Mouse (Mus musculus): ENCODE measurements at regions not wholly inside any gene's neighbourhood (a gene's known extent, or its start where the extent isn't known, plus 50 kb on each side); places are given as distances from the start of the nearest gene placed in this dataset.

DNA sequence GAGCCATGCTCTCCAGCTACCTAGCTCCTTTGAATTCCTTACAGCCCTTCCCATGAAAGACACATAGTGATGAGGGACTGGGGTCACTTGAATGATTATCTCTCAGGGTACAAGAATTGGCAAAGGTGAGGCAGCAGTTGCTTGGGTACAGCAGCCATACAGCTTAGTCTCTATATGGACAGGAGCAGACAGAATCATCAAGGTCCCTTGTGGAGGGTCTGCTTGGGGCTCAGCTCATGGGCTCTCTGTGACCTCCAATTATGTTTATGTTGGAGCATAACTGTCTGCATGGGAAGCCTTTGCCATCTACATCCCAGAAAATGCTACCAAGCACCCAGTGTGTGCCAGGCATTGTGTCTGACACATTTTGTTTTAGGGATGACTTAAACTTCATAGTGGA, 118.4 kb upstream of the Lhcgr start:
- DNase-seq: no peak

DNA sequence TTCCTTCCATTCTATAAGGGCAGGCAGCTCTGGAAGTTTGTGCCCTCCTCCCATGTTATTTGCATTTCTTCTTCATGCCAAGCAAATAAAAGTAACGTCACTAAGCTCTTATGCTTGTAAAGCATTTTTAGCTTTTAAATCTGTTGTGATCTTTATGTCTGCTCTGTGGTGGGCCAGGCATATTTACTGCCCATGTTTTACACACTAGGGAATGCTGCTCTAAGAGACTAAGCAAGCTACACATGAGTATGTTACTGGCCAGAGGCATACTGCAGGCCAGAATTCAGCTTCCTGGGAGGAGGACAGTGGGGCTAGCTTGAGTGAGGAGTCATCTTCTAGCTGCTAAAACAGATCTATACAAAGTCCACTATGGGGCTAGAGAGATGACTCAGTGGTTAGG, 110.0 kb upstream of the Lhcgr start:
- no peak for DNase-seq

DNA sequence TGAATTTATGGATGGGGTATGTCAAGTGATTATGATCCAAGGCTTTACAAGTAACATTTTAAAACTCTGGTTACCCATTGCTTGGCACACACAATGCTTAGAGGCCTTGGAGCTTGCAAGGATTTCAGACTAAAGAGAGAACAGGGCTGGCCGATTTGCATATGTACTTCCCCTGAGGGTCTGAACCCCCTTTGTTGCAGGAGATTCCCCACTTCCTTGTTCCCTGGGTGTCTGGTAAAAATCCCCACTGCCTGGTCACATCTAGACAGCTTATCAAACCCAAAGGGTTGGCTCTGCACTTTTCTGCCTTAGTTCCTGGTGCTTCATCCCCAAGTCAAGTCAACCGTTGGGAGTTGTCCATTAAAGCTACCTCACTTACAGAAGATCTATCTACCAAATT, 109.1 kb upstream of the Lhcgr start:
- DNase-seq: no peak

DNA sequence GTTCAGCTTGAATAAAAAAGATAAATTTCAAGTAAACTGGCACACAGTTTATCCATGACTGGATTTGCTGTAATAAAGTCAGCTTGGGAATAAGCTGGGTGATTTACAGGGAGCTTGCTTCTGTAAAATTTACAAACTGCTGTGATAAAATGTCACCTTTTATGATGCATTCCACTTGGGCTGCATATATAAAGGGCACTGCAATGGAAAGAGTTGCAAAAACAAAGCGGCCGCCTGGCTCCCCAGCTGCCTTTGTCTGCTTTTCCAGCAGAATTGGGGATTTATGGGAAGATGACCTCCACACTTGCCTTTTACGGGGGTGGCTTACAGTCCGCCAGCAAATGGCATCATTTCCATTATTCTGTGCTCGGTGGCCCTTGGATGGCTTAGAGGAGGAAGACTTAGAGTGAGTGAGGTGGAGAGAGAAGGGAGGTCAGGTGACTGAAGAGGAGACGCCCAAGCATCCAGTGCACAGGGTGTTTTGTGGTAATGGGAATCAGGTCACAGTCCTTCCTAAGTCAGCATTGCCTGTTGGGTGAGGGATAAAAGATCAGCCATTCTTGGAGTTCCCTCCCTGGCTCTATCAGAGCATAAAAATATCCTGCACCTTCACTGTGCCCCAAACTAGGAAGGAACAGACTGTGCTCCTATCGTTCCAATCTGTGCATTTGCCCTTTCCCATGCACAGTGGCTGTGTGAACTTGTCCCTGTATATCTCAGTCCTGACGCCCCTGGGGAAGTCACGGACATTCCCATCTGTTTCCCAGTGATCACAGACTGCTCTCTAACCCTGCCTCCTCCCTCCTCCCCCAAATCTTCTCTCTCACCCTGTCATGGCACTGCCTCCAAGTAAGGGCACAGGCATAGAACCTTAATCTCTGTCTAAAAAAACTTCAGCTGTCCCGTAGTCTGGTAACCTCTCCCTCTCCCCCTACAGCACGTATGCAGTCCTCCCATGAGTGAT, 107.2 kb upstream of the Lhcgr start:
- peak; percentile 14 for DNase-seq

DNA sequence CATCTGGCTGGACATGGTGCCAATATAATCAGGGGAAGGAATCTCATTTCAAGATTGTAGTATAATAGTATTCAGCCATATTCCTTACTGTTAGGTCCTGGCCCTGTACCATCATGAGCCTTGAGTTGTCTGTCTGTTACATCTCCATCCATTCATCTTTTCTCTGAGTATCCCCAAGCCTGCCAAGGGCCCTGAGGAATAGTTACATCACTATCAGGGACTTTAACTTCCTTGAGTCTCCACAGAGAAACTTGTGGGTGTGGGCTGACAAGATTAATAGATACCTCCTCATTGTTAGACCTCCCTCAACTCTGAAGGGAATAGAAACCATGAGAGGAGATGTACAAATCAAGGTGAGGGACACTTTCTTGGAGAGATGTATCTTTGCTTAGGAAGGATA, 101.7 kb upstream of the Lhcgr start:
- no peak for DNase-seq

DNA sequence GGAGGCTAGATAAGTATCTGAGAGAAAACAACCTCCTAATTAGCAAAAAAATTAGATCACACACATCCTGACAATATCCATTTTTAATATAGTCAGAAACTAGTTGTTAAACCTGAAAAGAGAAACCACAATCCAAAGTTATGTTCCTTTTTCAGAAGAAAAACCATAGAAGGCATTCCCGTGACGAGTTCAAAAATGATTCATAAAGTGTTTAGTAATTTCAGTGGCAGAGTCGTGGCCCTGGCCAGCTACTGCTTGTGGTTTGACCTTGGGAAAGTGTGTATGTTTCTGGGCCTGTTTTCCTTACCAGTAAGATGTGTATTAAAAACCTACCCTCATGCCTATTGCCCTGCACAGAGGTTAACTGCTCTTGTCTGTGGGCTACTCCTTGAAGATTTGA, 93.7 kb upstream of the Lhcgr start:
- DNase-seq: no peak

DNA sequence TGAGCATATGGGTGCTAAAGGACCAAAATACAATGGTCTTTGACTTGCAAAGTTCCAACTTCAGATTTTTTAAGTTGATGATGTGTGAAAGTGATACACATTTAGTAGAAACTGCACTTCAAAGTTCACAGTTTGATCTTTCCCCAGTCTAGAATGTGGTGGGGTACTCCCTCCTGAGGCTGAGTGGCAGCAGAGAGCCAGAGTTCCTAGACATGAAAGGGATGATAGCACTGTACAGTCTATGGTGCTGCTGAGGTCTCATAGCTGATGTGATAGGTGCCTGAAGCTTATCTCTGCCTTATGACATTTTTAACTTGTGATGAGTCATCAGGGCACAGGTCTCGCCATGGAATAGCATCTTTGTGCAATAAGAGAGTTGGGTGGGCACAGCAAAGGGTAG, 87.9 kb upstream of the Lhcgr start:
- DNase-seq: no peak

DNA sequence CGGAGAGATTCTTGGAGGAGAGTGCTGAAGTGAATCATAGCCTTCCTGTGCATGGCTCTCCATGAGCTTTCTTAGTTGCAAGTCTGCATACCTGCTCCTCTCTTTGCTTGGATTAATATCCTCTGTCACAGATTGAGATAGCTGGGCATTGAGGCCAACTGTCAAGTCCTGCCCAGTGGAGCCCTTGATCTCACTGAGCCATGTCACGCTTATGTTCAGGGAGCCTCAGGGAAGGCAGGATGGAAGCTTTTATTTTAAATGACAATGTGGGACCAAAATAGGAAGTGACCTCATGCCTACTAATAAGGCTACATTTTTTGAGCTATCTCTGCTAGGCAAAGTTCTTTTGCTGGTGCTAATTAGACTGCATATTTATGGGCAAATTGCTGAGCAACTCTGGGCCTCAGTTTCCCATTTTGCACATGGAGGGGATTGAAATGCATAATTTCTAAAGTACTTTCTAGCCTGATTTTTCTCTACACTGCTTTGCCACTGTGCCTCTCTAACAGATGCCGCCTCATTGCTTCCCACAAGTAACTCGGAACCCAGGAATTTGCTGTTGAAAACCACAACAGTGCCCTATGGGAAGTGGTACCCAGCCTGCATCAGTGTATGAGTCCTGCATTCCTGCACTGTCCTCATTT, 78.7 kb upstream of the Lhcgr start:
- no peak for DNase-seq

DNA sequence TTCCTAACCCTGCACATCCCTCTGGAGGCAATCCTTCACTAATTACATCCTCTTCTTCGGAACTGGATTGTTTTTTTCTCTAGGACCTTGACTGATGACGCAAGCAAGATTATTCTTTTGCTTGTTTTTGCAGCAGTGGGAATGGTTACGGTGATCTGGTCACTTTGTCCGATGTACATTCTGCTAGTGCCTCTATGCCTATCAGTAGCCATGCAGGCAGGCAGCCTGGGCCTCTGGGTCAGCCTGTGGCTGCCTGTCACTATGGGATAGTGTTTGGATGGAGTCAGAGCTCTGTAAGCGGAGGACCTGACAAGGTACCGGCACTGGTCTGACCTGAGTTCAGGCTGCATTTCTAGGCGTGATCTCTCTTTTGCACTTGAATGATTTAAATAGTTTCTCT, 72.8 kb upstream of the Lhcgr start:
- DNase-seq: no peak

DNA sequence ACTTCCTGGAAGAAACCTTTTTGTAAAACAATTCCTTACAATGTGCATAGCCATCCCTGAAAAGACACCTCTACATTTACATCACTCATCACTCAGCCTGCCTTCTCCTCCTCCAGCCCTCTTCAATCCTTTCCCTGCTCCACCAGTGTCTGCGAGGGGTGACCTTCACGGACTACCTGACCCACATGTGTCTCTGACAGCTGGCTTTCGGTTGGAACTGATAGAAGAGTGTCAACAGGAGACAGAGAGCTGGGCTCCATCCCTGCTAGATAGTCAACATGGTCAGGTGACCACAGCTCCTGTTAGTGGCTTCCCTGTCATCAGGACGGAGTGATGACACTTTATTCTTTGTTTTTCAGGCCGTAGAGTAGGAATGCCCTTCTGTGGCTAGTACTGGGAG, 72.4 kb upstream of the Lhcgr start:
- no peak for DNase-seq

DNA sequence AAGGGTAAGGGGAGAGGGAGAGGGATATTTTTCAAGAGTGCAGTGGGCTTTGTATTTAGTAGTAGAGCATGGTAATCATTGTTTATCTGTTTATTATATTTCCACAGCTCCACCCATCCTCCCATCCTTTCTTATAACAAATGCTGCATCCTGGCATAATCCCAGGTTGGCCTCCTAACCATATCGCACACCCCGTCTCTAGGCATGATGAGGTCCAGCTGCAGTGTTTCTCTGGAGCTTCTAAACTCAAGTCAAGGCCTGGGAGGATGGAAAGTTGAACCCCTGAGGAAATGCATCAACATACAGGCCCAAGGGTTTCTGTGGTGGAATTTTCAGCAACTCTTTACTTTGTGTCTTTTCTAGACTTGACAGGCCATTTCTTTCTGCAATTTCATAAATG, 69.3 kb upstream of the Lhcgr start:
- DNase-seq: no peak

DNA sequence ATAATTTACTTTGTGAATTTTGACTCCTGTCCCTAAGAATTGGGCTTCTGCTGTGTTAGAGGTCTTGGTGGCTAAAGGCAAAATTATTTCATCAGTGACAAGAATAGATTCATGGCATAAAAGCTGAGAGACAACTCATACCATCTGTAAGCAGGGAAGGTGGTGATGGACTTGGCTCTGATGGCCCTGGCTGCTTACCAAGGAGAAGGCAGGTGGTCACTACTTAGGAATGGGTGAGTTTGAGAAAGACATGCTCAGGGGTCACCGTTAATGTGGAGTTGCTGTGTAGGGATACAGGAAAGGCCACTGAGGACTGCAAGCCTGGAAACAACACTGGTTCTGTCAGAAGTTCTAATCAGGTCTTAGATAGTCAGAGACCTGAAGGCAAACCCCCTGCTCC, 68.8 kb upstream of the Lhcgr start:
- peak; percentile 5 for DNase-seq

DNA sequence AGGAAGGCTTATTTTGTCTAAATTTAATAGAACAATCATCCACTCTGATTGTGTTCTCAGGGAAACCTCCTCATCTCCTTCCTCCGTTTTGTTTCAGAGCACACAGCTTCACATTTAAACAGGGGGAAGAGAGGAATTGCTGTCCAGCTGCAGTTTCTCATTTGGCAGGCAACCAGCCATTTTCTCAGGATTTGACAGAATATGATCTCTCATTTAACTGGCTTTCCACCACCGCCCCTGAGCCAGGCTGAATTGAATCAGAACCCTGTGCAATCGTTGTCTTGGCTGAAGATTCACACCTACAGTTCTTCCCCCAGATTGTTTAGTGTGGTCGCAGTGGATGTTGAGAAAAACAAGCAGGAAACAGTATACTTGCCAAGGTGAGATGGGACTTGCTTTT, 66.9 kb upstream of the Lhcgr start:
- no peak for DNase-seq

DNA sequence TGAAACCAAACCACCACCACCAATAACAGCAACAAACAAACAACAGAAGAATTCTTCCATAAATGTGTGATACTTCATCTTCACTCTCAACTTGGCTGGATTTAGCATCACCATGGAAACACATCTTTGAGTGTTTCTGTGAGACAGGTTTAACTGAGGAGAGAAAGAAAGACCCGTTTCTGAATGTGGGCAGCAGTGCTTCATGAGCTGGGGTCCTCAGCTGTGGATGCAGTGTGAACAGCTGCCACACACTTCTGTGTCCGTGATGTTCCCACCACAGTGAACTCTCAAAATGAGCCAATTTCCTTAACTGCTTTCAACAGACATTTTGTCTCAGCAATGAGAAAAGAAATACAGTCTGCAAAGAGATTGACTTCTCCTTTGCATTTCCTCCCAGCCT, 55.5 kb upstream of the Lhcgr start:
- DNase-seq: no peak

DNA sequence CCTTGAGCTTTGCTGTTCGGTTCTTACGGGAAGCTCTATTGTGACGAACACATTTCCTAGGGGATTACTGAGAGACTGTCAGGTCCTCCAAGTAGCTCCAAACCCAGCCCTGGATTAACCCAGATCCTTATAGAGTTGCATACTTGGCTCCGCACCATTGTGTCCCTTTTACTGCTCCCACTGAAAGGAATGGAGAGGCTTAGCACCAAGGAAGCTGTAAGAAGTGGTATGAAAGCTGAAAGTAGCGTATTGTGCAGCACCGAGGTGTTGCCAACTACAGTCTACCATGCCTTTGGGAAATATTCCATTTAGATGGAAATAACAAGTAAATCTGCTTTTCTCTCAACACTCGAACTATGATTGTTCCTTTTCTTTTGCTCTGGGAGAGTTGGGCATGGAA, 53.5 kb upstream of the Lhcgr start:
- DNase-seq: no peak
